Mouse (Mus musculus) adrenal gland (tissue): ENCODE measurements around the gene Akap2.

Experiments
- intact Hi-C: fragments of 180-260 bp; cut with DNase I; formaldehyde crosslinking; loops from one replicate; pipeline ENCODE4 v1.15.1; 2025

Akap2 gene

DNA sequence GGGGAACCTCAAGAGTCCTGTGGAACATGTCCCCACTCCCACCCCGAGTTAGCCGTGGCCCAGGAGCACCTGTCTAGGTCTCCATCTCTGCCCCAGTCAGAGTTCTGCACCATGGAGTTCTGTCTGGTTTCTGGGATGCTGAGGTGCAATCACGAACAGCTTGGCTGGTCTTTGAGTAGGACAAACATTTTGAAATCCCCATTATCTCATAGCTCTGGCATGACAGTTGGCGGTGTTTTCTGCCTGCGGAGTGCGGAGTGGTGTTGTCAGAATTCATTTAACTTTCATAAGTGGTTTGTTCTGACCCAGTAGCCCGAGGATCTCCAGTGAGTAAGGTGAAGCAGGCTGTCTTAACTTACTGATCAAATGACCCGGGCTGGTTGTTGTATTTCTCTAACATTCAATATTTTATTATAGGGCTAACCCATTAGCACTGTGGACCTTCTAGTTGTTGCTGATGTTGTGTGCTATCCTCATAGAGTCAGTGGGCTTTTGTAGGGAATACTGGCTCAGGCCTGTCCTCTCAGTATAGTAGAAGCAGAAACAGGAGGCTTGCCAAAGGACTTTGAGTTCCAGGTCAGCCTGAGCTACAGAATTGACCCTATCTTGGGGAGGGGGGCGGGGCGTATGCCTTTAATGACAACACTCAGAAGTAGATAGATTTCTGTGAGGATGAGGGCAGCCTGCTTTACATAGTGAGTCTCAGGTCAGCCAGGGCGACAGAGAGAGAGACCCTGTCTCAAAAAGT is 66.6 kb downstream of the Akap2 start:
- intact Hi-C loops = loop anchor here (5.0 kb wide), 2 partner anchors 98 to 112 kb away; no protein-coding TSS in a partner anchor

DNA sequence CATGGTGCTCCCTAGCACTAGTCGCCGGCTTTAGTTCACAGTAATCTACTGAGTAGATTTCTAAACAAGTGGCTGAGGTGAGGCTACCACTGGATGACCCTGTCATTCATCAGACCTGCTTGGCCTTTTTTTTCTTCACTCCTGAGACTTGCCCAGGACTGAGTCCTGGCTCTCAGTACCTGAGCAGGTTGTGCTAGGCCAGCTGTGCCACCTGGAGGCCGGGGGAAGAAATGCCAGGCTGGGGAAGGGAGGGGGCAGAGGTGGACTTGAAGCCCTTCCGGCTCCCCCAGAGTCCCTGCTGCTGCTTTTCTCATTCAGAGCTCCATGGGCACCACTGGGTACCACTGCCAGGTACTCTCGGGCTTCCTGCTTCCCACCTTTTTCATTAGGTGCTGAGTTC is 71.3 kb downstream of the Akap2 start:
- intact Hi-C loops = no loop called here

DNA sequence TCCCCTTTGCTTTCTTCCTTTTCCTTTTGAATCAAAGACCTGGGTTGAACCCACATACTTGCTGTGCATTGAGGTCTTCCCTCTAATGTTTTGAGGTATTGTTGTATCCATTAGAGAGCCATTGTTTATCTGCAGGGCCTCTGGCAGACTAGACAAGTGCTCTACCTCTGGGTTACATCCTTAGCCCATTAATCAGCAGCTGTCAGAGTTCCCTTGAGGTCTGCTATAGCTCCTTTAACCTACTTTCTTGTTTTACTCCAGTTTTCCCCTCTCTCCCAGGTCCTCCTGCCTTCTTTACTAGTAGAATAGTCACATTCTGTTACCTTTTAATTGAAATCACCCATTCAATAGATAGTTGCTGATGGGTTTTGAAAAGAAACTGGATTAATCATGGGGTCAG is 71.7 kb downstream of the Akap2 start:
- intact Hi-C loops = no loop called here

DNA sequence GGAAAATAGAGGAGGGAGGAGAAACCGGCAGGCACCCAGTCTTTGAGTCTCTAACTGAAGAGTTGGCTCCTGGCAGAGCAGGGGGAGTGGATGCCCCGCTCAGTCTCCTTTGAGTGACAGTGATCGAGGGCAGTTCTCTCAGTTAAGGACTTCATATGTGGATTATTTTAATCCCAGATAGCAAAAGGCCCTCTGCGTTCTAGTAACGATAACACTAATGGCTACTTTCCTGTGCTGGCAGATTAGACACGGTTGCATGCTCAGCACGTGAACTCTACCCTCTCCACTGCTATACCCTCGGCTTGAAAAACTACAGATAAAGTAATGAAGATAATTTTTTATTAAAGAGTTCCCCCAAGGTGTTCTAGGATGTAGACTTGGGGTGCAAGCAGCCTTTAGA is 76.5 kb downstream of the Akap2 start:
- intact Hi-C loops = no loop called here

DNA sequence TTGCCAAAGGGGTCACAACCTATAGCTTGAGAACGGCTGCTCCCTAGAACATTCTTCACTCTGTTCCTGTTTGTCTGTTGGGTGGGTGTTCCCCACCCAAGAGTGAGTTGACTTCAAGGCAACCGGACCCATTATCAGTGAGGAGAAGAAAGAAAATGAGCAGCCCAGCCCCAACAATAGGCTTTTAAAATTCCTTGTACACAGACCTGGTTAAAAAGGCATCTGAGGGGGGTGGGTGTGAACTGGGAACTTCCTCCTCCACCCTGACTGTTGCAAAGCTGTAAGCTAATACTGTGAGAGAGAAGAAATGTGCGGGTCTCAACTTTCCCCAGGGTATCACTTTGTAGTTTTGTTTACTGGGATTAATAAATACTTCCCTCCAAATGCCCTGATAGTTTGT is 77.1 kb downstream of the Akap2 start:
- intact Hi-C loops = no loop called here

- intact Hi-C loops = no loop called here
Observed at GRCm38 (mm10) chr4:57797548-57798285, 80.3 kb downstream of the Akap2 start.

GRCm38 (mm10) chr4:57798286-57799018 is 81.0 kb downstream of the Akap2 start:
- intact Hi-C loops = no loop called here

DNA sequence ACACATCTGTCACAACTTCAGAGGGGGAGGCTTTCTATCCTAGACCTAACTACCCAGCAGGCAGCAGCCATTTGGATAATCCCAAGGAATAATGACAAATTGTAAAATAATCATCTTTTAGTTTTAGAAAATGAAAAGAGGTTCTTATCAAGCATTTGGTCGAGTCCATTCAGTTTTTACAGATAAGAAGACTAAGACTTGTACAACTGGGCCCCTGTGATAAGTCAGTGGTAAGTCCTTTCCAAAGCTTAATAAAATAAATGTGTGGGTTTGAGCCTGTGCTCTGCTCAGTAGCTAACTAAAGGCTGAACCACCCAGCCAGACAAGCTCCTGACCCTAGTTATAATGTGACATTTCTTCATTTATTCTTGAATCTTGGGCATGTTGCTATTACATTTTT is 81.8 kb downstream of the Akap2 start:
- intact Hi-C loops = no loop called here

DNA sequence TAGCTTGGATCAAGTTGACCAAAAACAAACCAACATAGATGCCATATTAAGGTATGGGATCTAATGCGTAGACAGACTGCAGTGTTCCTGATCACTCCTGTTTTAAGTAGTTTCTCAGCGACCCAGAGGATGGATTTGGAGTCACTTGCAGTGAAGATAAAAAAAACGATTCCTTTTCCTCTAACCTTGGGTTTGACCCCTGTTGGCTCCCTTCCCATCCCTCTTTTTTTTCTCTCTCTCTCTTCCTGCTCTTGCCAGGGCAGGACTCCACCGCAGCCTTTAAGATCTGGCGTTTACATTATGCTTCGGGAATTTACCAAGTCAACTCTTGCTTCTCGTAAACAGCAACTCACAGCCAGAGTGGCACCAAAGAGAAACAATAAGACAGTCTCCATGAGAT is 83.8 kb downstream of the Akap2 start:
- intact Hi-C loops = no loop called here

GRCm38 (mm10) chr4:57801986-57802385 is 84.5 kb downstream of the Akap2 start:
- intact Hi-C loops = no loop called here

DNA sequence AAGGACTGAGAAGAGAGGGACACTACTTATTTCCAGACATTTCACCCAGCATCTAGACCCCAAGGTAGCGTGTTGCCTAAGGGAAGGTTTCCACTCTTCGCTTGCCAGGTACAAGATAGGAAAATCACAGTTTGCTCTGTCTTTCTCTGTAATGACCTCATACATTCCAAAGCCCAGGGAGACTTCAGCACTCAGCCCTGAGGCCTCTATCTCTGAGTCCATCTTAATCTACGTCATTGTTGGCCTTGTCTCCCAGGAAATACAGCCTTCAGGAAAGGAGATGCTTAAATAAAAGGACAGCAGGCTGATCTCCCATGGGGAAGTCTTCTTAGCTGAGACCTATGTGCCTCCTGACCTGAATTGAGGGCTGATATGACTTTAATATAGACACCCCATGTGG is 85.0 kb downstream of the Akap2 start:
- intact Hi-C loops = no loop called here

- intact Hi-C loops = loop anchor here (5.0 kb wide), 1 partner anchor 37 kb away; no protein-coding TSS in a partner anchor
Observed at GRCm38 (mm10) chr4:57804902-57805301, 87.4 kb downstream of the Akap2 start.

DNA sequence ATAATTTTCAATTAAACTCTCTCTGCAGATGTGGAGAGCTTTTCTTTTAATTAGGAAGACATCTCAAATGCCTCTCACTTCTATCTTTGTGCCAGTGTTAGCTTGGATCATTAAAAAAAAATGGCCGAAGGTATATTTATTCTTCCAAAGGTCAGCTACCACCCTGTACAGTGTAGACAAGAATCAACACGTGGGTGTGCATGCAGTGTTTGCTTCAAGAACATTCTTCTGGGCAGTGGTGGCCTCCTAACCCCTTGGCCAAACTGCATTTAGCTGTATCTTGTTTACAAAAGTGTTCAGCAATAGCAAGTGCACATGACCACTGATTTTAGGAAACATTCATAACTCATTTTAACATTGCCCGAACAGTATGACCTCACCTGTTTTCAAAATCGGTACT is 92.0 kb downstream of the Akap2 start:
- intact Hi-C loops = loop anchor here (5.0 kb wide), 1 partner anchor 33 kb away; no protein-coding TSS in a partner anchor

DNA sequence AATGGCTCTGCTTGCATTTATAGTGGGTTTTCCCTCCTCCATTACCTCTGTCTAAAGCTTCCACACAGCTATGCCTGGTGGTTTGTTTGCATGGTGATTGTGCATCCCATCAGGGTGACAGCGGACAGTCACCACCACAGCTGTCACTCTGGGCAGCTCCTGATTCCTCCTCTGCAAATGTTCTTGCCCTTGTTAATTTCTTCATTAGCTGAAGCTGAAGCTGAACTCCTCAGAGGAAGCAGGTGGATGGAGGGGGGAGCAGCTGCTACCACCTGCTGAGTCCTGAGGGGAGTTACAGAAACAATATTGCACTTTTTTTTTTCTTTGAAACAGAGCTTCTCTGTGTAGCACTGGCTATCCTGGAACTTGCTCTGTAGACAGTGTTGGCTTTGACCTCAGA is 94.6 kb downstream of the Akap2 start:
- intact Hi-C loops = no loop called here

- intact Hi-C loops = no loop called here
Observed at GRCm38 (mm10) chr4:57812916-57813575, 95.6 kb downstream of the Akap2 start.

DNA sequence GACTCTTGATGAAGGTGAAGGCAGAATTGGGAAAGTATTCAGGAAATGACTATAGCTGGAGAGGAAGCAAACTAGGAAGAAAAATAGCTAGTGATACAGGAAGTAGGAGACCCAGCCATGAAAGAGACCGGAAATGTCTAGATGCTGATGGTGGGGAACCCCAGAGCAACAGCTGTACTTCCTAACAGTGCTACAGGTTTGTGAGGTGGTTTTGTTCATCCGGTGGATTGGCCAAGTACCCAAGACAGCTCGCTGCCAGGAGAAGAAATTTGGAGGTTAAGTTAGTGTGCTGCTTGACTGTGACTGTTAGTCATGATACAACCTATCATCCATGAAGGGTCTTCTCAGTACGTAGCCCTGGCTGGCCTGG is 96.1 kb downstream of the Akap2 start:
- intact Hi-C loops = no loop called here

DNA sequence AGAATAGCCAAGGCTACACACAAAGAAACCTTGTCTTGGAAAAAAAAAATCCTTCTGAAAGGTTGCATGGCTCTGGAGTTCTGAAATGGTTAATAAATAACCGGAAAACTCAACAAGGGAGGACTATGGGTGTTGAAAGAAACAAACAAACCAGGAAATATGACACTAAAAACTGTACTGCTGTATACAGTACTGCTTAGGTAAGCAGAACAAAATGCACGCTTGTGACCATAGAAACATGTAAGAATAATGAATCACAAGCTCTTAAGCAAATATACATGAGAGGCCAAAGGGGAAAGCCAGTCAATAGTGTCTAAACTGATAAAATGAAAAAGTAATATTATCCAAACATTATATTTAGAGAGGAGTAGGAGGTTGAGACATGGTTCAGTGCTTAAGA is 97.9 kb downstream of the Akap2 start:
- intact Hi-C loops = no loop called here

DNA sequence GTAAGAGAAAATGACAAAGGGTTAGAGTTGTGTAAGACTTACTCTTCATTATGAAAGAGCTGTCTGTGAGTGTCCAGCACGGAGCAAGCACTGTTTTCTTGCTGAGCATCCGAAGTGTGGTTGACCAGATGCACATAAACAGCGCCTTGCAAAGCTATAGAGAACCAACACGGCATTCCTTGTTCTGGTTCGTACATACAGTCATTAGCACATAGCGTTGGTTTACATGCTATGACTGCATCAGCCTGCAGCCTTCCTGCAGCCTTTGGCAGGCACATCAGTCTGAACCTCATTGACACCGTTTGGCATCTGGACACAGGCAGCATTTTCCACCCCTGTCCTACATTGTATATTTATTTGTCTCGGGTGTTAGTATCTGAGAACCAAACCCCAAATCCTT is 98.7 kb downstream of the Akap2 start:
- intact Hi-C loops = no loop called here

DNA sequence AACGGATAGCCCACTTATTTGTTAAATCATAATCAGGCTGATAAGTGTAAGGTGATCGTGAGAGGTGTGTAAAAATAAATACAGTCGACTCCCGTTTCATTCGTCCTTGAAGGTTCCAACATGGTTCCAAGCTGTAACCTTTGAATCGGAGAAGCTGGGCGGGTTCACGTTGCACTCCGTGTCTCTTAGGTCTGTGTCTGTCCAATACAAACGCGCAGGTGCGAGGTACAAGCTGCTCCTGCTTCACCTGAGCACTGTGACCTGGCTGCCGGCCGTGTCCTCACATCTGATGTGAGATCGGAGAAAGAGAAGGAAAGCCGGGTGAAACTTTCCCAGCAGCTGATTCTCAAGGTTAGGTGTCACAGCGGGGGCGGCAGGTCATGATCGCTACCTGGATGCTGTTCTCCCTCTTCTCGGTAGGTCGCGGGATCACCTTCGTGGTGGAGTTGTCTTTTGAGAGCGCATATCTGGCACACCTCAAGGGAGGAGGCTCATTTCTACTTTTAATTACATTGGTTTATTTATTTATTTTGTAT is 103.5 kb downstream of the Akap2 start:
- intact Hi-C loops = no loop called here

- intact Hi-C loops = no loop called here
Observed at GRCm38 (mm10) chr4:57821556-57822356, 104.3 kb downstream of the Akap2 start.

- intact Hi-C loops = no loop called here
Observed at GRCm38 (mm10) chr4:57822641-57823040, 105.2 kb downstream of the Akap2 start.
